Mouse (Mus musculus) neural tube, embryonic 13.5 days (tissue): ENCODE measurements around the gene Adcyap1r1. TPM values are rescaled to one million over a fixed set of nuclear protein-coding genes. Genes with fewer than 3 reads are reported as not detected.

Source experiments
- microRNA-seq: library from miRNA; unstranded; fragments of <30 nt; microRNA quantifications from one replicate; pipeline ENCODE4, GENCODE M21; 2016
- polyA plus RNA-seq: library from polyadenylated mRNA; unstranded; fragments of >200 nt; fragmentation: Nextera tagmentation; extraction: Ambion mirVana; gene quantifications from 2 replicates; pipeline ENCODE4 v1.2.1, GENCODE M21; 2015

Gene Adcyap1r1
- polyA plus RNA-seq, 1 experiment from 2014 or later, result 43.9 TPM

Small RNAs within 50 kb of the gene (microRNA-seq; reads per million reads assigned to microRNA genes)
- not detected for gene Gm44352

Other genes with a start within 250 kb of the Adcyap1r1 start
- gene Mindy4, start 248.6 kb upstream of the Adcyap1r1 start, polyA plus RNA-seq, result 9.9 and 10.8 TPM in 2 replicates
- gene Aqp1, start 115.5 kb upstream of the Adcyap1r1 start, polyA plus RNA-seq, result 4.7 and 5.5 TPM in 2 replicates
- gene Ghrhr, start 75.7 kb upstream of the Adcyap1r1 start, polyA plus RNA-seq, result not detected in 2 replicates
- 107 and 114 TPM in 2 replicates for gene Neurod6, start 229.3 kb downstream of the Adcyap1r1 start, polyA plus RNA-seq